Mouse (Mus musculus): ENCODE results near the gene Upk3a.
"Not testable (repeated sequence)": the region's sequence is repeated elsewhere in the genome, so short reads cannot be mapped to it uniquely, and the experiment has no call there.

Upk3a gene

DNA sequence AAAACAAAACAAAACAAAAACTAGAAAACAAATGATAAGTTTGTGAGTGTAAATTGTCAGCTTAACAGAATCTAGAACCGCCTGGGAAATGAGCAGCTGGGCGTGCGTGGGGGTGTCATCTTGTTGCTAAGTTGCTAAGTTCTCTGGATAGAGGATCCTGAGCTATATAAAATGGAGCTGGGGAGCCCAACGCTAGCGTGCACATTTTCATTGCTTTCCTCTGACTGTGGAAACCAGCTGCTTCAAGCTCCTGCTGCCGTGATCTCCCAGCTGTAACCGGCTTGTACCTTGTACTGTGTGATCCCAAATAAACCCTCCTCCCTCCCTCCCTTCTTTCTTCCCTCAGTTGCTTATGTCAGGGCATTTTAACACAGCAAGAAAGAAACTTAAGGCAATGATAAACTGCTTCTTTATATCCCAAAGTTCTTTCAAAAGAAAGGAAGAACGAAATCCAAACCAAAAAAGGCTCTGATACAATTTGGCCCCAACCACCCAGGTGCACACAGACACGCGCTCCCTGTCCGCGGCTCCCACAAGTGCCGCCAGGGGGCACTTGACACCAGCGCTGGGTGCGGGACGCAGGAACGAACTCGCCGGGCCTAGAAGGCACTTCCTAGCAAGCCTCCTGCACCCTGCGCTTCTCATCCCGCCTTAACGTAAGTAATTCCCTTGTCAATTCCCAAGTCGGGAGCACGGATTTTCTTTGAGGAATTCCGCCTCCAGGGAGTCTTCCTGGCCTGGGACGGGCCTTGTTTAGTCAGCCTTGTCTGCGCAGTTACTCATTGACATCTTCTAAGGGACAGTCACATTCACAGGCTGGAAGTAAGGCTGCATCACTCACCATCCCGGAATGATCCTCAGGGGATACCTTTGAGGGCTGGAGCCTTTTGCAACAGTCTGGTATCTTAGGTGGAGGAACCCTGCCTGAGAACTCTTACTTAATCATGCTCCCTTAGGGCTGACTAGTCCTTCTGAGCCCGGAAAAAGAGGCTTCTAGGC, 15.7 kb upstream of the Upk3a start:
- peak; percentile 81 for DNase-seq (ENCODE audit: low spot score)

DNA sequence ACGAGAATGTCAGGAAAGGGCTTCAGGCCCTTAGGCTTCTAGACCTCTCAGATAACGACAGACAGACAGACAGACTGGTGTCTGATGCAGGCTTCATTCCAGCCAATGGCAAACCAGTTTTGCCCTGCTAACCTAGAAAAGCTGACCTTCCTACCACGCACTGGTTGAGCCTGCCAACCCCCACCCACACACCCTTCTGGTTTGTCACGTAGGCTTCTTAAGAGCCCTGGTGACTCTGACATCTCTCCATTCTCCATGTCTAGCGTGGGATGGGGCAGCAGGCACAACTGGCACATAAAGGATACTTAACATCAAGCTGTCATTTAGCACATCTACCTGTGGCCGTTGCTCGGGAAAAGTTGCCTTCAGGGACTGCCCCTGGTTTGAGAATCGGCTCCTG, 7.3 kb upstream of the Upk3a start:
- no peak for DNase-seq (ENCODE audit: low spot score)

GRCm38 (mm10) chr15:85011895-85012661, 4.9 kb upstream of the Upk3a start:
- DNase-seq (ENCODE audit: low spot score) = no peak

DNA sequence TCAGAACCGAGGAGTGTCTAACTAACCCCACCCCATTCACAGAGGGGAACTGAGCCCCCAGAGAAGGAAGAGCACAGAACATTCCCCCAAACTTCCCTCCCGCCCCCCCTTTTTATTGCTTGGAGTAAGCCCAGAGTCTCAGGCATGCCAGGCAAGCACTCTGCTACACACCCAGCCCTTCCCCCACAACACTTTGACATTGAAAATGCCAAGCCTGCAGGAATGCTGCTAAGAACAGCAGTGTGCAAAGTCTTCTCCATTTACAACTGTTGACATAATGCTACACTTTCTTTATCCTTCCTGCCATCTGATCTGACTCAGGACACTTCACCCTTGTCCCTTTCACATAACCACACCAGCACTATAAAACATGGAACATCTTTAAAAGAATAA, 4.3 kb upstream of the Upk3a start:
- no peak for DNase-seq (ENCODE audit: low spot score)

DNA sequence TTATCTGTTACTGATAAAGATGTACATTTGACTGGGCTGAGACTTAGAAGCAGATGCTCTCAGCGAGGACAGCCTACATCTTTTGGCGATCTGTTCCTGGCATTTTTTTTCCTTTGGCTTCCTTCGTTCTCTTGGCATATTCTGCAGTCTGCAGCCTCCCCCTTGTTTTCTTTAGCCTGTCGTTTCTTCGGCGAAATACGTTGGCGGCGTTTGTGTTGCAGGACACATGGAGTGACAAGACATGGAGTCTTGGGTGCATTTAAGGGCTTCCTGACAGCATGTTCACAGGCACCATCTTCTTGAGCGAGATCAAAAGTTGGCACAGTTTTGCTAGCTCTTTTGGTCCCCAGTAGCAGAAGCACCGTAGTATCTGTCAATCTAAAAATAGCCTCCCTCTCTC, 1.2 kb upstream of the Upk3a start:
- DNase-seq (ENCODE audit: low spot score) = no peak

GRCm38 (mm10) chr15:85022211-85022610, 5.3 kb downstream of the Upk3a start:
- no peak for DNase-seq (ENCODE audit: low spot score)

- no peak for DNase-seq (ENCODE audit: low spot score)
These were observed 9.3 kb downstream of the Upk3a start for GRCm38 (mm10) chr15:85026197-85026596.

DNA sequence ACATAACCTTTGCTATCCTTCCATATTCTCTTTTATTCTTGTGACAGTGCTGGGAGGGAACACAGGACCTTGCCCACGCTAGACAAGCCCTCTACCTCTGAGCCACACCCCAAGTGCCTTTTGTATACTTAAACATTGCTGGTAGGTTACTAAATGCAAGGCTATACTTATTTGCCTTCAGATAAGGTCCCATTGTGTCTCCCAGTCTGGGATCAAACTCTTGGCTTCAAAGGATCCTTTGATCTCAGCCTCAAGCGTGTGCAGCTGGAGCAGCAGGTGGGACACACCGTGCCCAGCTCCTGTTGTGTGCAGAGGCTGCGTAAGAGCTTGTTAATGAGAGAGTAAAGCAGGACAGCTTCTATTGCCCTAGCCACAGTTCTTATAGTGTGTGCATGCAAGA, 10.8 kb downstream of the Upk3a start:
- no peak for DNase-seq (ENCODE audit: low spot score)

- not testable (repeated sequence) for DNase-seq (ENCODE audit: low spot score)
These were observed 11.7 kb downstream of the Upk3a start, which contains the start of gene Fam118a for GRCm38 (mm10) chr15:85028648-85029047. Gene Fam118a, plus strand, starts transcription at chr15:85028948.

DNA sequence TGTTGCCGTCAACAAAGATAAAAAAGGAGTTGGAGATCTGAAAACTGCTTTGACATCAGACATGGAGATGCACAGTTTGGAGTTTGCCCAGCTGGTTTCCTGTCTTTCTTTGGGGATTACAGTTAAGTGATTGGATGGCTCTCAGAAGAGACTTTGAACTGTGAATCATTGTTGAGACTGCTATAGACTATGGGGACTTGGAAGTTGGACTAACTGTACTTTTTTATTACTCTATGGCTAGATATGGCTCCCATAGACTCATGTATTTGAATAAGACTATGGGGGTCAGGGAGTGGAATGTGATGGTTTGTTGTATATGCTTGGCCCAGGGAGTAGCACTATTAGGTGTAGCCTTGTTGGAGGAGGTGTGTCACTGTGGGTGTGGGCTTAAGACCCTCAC, 13.7 kb downstream of the Upk3a start:
- not testable (repeated sequence) for DNase-seq (ENCODE audit: low spot score)

DNA sequence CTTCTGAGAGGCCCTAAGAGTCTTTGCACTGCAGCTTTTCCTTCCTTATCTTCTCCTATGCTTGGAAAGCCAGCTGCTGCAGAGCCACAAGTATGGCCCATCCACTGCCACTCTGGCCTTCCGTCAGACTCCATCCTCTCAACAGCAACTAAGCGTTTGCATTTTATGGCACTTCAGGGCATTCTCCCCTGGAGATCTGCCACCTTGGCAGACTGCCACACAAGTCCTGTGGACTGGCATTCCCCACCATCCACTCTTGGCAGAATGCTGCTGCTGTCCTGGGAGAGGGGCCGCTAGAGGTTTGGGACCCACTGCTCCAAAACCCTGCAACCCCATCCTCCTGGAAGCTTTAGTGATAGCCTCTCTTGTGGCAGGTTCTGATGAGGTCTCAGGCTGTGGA, 14.9 kb downstream of the Upk3a start:
- DNase-seq (ENCODE audit: low spot score) = no peak

GRCm38 (mm10) chr15:85033916-85034315, 17.0 kb downstream of the Upk3a start:
- DNase-seq (ENCODE audit: low spot score) = not testable (repeated sequence)

GRCm38 (mm10) chr15:85036566-85037342, 19.8 kb downstream of the Upk3a start:
- DNase-seq (ENCODE audit: low spot score) = peak; percentile 98

DNA sequence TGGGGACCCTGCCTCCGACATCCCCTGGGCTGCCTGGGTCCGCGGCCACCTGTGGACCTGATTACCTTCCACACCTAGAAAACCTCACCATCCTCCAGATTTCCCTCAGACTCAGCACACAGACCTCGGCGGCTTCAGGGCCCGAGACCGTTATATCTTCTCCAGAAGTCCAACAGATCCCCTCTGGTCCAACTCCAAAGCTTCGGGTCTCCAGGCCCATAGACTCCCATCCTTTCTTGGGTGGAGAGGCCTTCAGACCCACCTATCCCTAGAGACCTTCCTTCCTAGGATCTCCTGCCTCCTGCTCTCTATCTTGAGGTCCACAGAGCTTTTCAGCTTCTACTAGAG, 20.4 kb downstream of the Upk3a start:
- DNase-seq (ENCODE audit: low spot score) = no peak

DNA sequence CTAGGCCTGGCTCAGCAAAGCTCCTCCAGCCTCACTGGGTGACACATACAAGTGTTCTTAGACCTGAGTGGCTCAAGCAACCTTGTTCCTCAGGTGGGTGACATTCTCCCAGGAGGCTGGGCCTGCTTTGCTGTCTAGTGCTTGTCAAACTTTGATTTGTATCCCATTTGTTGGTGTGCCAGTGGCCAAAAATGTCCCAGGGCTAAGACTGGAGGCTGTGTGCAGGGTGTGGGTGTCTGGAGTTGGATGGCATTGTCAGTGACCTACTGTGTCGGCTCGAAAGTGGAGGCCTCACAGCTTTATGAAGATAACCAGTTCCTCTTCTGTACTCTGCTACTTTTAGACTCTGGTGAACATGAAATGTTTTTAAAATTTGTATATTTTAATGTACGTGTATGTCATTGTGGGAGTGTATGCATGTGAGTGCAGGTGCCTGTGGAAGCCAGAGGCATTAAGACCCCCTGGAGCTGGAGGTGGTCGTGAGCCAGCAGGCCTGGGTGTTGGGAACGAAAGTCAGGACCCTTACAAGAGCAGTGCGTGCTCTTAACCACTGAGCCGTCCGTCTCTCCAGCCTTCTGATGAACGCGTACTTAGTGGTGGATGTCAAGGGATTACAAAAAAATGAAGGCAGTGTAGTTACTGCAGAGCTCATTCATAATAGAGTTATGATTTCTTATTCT, 24.7 kb downstream of the Upk3a start:
- DNase-seq (ENCODE audit: low spot score) = peak; percentile 12

- peak; percentile 89 for DNase-seq (ENCODE audit: low spot score)
These were observed 25.5 kb downstream of the Upk3a start for GRCm38 (mm10) chr15:85042361-85042954.

- DNase-seq (ENCODE audit: low spot score) = peak; percentile 45
These were observed 26.2 kb downstream of the Upk3a start for GRCm38 (mm10) chr15:85043116-85043515.

GRCm38 (mm10) chr15:85043761-85044160, 26.8 kb downstream of the Upk3a start:
- DNase-seq (ENCODE audit: low spot score) = no peak

- DNase-seq (ENCODE audit: low spot score) = no peak
These were observed 29.4 kb downstream of the Upk3a start for GRCm38 (mm10) chr15:85046230-85046950.

GRCm38 (mm10) chr15:85047865-85048264, 30.9 kb downstream of the Upk3a start:
- DNase-seq (ENCODE audit: low spot score) = no peak

GRCm38 (mm10) chr15:85049758-85050157, 32.8 kb downstream of the Upk3a start:
- DNase-seq (ENCODE audit: low spot score) = no peak
